Mouse (Mus musculus): ENCODE results near the gene Sap18b. TPM values are rescaled to one million over a fixed set of nuclear protein-coding genes. Genes with fewer than 3 reads are reported as not detected.

The Sap18b gene
- polyA plus RNA-seq, 1 experiment = 77.9 TPM

- DNase-seq (ENCODE audit: low read depth) = no peak
- TF ChIP-seq CTCF (IDR thresholded peaks at IDR 0.05; ENCODE audit: borderline replicate concordance, extremely low read depth, insufficient read depth, insufficient read length) (no peak), POLR2A (IDR thresholded peaks at IDR 0.05; ENCODE audit: borderline replicate concordance, extremely low read depth, insufficient read depth, insufficient read length, poor library complexity, severe bottlenecking) (no peak)
Measured at GRCm38 (mm10) chr8:95822699-95823098, 2.4 kb upstream of the Sap18b start.

GRCm38 (mm10) chr8:95830144-95830543 is 5.0 kb downstream of the Sap18b start:
- TF ChIP-seq CTCF (IDR thresholded peaks at IDR 0.05; ENCODE audit: borderline replicate concordance, extremely low read depth, insufficient read depth, insufficient read length) (no peak), POLR2A (IDR thresholded peaks at IDR 0.05; ENCODE audit: borderline replicate concordance, extremely low read depth, insufficient read depth, insufficient read length, poor library complexity, severe bottlenecking) (no peak)
- no peak for DNase-seq (ENCODE audit: low read depth)

DNA sequence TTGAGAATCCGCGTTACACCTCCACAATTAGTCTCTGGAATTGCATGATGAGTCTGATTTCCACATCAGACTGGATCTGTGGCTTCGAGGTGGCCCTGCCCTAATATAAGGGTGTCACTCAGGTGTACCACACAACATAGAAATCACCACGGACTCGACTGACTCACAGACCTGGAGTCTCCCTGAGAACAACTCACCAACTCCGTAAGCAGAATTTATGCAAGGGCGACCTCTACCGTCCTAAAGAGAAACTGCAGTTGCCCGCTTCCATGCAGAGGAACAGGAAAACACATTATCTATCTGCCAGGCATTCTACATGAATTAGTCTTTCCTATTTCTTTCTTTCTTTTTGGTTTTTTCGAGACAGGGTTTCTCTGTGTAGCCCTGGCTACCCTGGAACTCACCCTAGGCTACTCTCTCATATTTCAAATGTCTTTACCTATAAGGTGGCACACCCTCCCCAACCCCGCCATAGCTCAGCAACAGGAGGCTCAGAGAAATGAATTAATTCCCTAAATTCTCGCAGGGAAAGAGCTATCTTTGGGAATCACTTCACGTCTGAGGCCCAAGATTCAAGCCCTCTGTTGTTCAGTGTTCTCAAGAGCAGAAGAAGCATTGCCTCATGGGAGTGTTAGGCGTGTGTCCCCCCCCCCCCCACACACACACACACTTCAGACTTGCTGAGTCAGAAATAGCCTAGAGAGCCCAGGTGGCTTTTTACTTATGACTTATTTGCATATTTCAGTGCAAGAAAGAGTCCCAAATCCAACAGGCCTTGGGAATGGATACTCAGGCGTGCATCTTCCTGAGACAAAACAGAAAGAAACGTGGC is 7.7 kb downstream of the Sap18b start:
- peak; percentile 92 for DNase-seq (ENCODE audit: low read depth)
- TF ChIP-seq POLR2A (IDR thresholded peaks at IDR 0.05; ENCODE audit: borderline replicate concordance, extremely low read depth, insufficient read depth, insufficient read length, poor library complexity, severe bottlenecking) (no peak), CTCF (IDR thresholded peaks at IDR 0.05; ENCODE audit: borderline replicate concordance, extremely low read depth, insufficient read depth, insufficient read length) (peak; percentile 93)

DNA sequence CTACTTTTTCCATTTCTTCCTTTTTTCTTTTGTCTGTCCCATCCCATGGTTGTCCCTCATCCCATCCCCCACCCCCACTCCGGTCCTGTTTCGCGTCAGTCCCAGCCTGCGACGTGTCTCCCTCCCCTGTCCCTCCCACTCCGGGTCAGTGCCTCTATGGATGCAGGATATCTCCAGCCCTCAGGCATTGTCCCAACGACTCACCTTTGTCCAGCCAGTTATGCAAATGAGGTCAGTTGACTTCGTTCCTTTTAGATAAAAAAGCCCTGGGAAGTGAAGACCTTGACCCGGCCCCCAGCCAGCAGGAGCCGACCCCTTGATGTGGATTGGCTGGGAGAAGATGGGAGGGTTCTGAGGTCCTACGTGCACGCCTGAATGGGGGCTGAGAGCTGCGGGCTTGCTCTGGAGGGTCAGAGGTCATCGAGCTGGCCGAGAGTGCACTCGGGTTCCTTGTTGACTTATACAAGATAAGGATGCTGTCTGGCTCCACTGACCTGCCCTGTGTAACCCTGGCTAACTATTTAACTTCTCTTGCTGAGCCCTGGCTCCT is 8.4 kb downstream of the Sap18b start:
- TF ChIP-seq CTCF (IDR thresholded peaks at IDR 0.05; ENCODE audit: borderline replicate concordance, extremely low read depth, insufficient read depth, insufficient read length) = no peak
- no peak for TF ChIP-seq POLR2A (IDR thresholded peaks at IDR 0.05; ENCODE audit: borderline replicate concordance, extremely low read depth, insufficient read depth, insufficient read length, poor library complexity, severe bottlenecking)
- DNase-seq (ENCODE audit: low read depth) = peak; percentile 15

- DNase-seq (ENCODE audit: low read depth) = no peak
- no peak for TF ChIP-seq POLR2A (IDR thresholded peaks at IDR 0.05; ENCODE audit: borderline replicate concordance, extremely low read depth, insufficient read depth, insufficient read length, poor library complexity, severe bottlenecking)
- no peak for TF ChIP-seq CTCF (IDR thresholded peaks at IDR 0.05; ENCODE audit: borderline replicate concordance, extremely low read depth, insufficient read depth, insufficient read length)
Measured at GRCm38 (mm10) chr8:95835891-95836290, 10.7 kb downstream of the Sap18b start.

DNA sequence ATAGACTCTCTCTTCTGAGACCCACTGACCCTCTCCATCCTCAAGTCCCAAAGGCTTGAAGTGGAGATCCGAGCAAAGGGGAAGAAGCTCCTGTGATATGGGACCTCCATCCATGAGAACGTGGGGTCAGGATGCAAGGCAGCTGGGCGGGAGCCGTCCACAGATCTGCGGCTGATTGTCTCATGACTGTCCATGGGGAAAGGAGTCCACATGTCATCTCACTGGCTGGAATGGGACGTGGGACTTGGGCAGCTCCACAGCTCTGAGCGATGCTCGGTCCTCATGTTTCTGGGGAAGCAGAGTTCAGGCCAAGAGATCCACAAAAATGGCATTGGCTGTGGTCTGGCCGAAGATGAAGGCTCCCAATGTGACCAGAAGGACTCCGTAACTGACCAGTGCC is 12.1 kb downstream of the Sap18b start:
- no peak for DNase-seq (ENCODE audit: low read depth)
- TF ChIP-seq POLR2A (IDR thresholded peaks at IDR 0.05; ENCODE audit: borderline replicate concordance, extremely low read depth, insufficient read depth, insufficient read length, poor library complexity, severe bottlenecking) (no peak), CTCF (IDR thresholded peaks at IDR 0.05; ENCODE audit: borderline replicate concordance, extremely low read depth, insufficient read depth, insufficient read length) (no peak)

GRCm38 (mm10) chr8:95839289-95839688 is 14.1 kb downstream of the Sap18b start:
- no peak for TF ChIP-seq POLR2A (IDR thresholded peaks at IDR 0.05; ENCODE audit: borderline replicate concordance, extremely low read depth, insufficient read depth, insufficient read length, poor library complexity, severe bottlenecking)
- no peak for TF ChIP-seq CTCF (IDR thresholded peaks at IDR 0.05; ENCODE audit: borderline replicate concordance, extremely low read depth, insufficient read depth, insufficient read length)
- DNase-seq (ENCODE audit: low read depth) = no peak

DNA sequence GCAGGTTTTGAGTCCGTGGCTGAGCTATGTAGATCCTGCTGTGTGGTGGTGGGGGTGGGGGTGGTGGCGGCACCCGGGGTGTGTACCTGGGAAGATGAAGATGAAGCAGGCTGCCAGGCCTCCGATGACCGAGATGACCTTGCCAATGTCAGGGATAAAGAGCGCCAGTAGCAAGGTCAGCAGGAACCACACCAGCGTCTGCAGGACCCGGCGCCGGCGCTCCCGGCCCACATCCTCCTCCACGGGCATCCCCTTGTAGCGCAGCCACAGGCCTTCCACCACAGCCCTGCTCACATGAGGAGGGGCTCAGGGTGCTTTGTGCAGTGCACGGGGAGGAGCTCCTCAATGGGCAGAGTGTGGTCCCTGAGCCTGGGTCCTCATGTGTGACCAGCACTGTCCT is 16.3 kb downstream of the Sap18b start:
- no peak for DNase-seq (ENCODE audit: low read depth)
- TF ChIP-seq POLR2A (IDR thresholded peaks at IDR 0.05; ENCODE audit: borderline replicate concordance, extremely low read depth, insufficient read depth, insufficient read length, poor library complexity, severe bottlenecking) = no peak

DNA sequence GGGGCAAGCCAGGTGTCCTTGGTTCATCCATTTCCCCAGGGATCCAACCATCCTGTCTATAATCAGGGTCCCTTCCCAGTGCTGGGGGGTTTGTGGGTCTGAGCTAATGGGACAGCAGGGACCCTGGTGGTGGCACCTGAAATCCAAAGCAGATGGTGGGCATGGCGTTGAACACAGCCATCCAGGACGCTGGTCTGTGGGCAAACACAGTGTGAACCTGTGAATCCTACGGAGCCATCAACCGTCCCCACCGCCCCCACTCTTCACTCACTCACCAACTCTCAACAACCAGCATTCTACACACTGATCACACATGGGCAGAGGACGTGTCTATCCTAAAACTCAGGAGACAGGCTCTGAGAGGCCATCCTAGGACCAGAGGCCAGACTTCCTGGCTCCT is 18.8 kb downstream of the Sap18b start:
- DNase-seq (ENCODE audit: low read depth) = no peak
- TF ChIP-seq CTCF (IDR thresholded peaks at IDR 0.05; ENCODE audit: borderline replicate concordance, extremely low read depth, insufficient read depth, insufficient read length) (no peak), POLR2A (IDR thresholded peaks at IDR 0.05; ENCODE audit: borderline replicate concordance, extremely low read depth, insufficient read depth, insufficient read length, poor library complexity, severe bottlenecking) (no peak)

DNA sequence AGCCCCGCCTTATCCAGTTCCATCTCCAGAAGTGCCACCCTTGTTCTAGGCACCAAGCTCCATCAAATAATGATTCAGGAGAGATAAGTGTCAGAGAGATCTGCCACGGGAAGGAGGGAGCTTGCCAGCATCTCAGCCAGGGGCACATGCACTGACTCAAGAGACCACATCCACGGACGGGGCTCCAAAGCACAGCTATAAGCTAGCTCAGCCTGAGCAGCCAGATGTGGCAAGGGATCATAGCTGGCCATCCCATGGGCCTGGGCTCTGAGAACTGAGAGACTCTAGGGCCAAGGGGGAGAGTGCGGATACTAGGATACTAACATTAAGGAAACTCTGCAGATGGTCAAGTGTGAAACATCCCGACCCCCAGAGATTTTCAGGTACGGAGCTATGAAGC is 19.9 kb downstream of the Sap18b start:
- no peak for TF ChIP-seq POLR2A (IDR thresholded peaks at IDR 0.05; ENCODE audit: borderline replicate concordance, extremely low read depth, insufficient read depth, insufficient read length, poor library complexity, severe bottlenecking)
- TF ChIP-seq CTCF (IDR thresholded peaks at IDR 0.05; ENCODE audit: borderline replicate concordance, extremely low read depth, insufficient read depth, insufficient read length) = no peak

GRCm38 (mm10) chr8:95848061-95848551 is 23.0 kb downstream of the Sap18b start:
- peak; percentile 28 for DNase-seq (ENCODE audit: low read depth)

More for the DNA sequence above, 19.9 kb downstream of the Sap18b start:
- DNase-seq (ENCODE audit: low read depth) = no peak

More at GRCm38 (mm10) chr8:95848061-95848551, 23.0 kb downstream of the Sap18b start:
- TF ChIP-seq POLR2A (IDR thresholded peaks at IDR 0.05; ENCODE audit: borderline replicate concordance, extremely low read depth, insufficient read depth, insufficient read length, poor library complexity, severe bottlenecking) (no peak), CTCF (IDR thresholded peaks at IDR 0.05; ENCODE audit: borderline replicate concordance, extremely low read depth, insufficient read depth, insufficient read length) (no peak)
